In the genomic region with DNA sequence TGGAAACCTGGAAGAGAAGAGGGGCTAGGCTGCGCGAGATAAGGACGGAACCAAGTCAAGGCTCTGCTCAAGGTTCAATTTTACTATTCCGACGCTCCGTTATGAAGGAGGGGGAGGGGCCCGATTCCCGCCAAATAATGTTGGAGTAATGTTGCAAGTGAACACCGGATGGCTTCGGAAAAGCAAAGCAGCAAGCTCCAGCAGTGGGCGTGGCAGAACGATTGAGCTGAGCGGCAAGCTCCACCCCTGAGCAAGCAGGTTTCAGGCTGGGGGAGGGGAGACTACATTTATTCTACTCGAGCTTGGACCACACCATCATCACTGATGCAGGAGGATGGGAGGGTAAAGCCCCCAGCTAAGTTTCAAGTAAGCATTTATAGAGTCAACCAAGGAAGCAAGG, we compare ENCODE assay signal across 15 mouse cellular contexts.
DNase-seq lines count a peak whose midpoint lies in the region; ATAC-seq and TF ChIP-seq lines count a peak whose summit lies in the region.
"Had no signal": no experiment of that assay in that cellular context is flagged by ENCODE, and none has a peak within 500 bp of the region (broad histone marks: within the 10 kb centered on the region; RNA-seq: fewer than 3 reads in every experiment).

No protein-coding gene starts in this region.

- no peak for TF ChIP-seq CTCF in lung, embryonic 14.5 days (IDR thresholded peaks at IDR 0.05; ENCODE audit: low read depth)

- WGBS in lung, embryonic 14.5 days = 22% methylated on average over 14 of the region's 14 CpGs
- WGBS in embryonic facial prominence, embryonic 10.5 days = 23% methylated on average over 14 of the region's 14 CpGs
- WGBS in limb, embryonic 11.5 days = 30% methylated on average over 14 of the region's 14 CpGs

- H3K27ac ChIP-seq in lung, embryonic 14.5 days (ENCODE audit: low read depth) = no peak overlapping the region
- no peak overlapping the region for H3K27ac ChIP-seq in embryonic facial prominence, embryonic 10.5 days (replicated peaks)
- H3K27ac ChIP-seq in limb, embryonic 11.5 days (replicated peaks; ENCODE audit: low read depth, low read length) = no peak overlapping the region
- H3K27ac ChIP-seq: embryonic facial prominence, embryonic 15.5 days; heart, adult 2 months; kidney, postnatal 0 days had no signal

- H3K4me2 ChIP-seq in lung, embryonic 14.5 days = no peak overlapping the region; the same call in 1 of the 2 replicates
- H3K4me2 ChIP-seq in limb, embryonic 11.5 days (ENCODE audit: low read depth, severe bottlenecking) = no peak overlapping the region
- H3K4me2 ChIP-seq: embryonic facial prominence, embryonic 15.5 days had no signal

- H3K4me1 ChIP-seq in lung, embryonic 14.5 days (ENCODE audit: insufficient read depth) = no peaks in the 10 kb centered on the region
- H3K4me1 ChIP-seq in embryonic facial prominence, embryonic 10.5 days = 0 out of 2 replicates have a peak, but pooled peaks cover 4% of the 10 kb centered on the region
- no peaks in the 10 kb centered on the region for H3K4me1 ChIP-seq in limb, embryonic 11.5 days (ENCODE audit: control insufficient read depth, insufficient read depth, low read length)
- H3K4me1 ChIP-seq: embryonic facial prominence, embryonic 15.5 days had no signal

- no peaks in the 10 kb centered on the region for H3K9me3 ChIP-seq in lung, embryonic 14.5 days (ENCODE audit: low read depth, low read length)
- no peaks in the 10 kb centered on the region for H3K9me3 ChIP-seq in embryonic facial prominence, embryonic 10.5 days
- H3K9me3 ChIP-seq in limb, embryonic 11.5 days (ENCODE audit: control insufficient read depth, low read length) = no peaks in the 10 kb centered on the region
- H3K9me3 ChIP-seq: embryonic facial prominence, embryonic 15.5 days had no signal

- no peaks in the 10 kb centered on the region for H3K27me3 ChIP-seq in lung, embryonic 14.5 days (ENCODE audit: insufficient read depth, low read length)
- H3K27me3 ChIP-seq in embryonic facial prominence, embryonic 10.5 days (replicated peaks; ENCODE audit: low read depth, poor library complexity, severe bottlenecking) = peaks cover 9% of the 10 kb centered on the region; the same call in 1 of the 2 replicates
- H3K27me3 ChIP-seq in limb, embryonic 11.5 days (ENCODE audit: control insufficient read depth, insufficient read depth, low read length) = no peaks in the 10 kb centered on the region
- H3K27me3 ChIP-seq: embryonic facial prominence, embryonic 15.5 days had no signal

- H3K4me3 ChIP-seq in lung, embryonic 14.5 days (ENCODE audit: low read depth, low read length) = no peak overlapping the region
- no peak overlapping the region for H3K4me3 ChIP-seq in embryonic facial prominence, embryonic 10.5 days
- H3K4me3 ChIP-seq in limb, embryonic 11.5 days (ENCODE audit: low read depth, low read length) = no peak overlapping the region
- H3K4me3 ChIP-seq: embryonic facial prominence, embryonic 15.5 days; heart, adult 2 months had no signal

- DNase-seq in embryo, embryonic 10 days (ENCODE audit: low spot score) = peak; percentile 50
- DNase-seq in embryo, embryonic 9.5 days (ENCODE audit: extremely low spot score) = no peak
- peak; percentile 29 for DNase-seq in lung, embryonic 14.5 days
- DNase-seq in lung, postnatal 10 days = no peak
- peak; percentile 38 for DNase-seq in embryonic facial prominence, embryonic 10.5 days (ENCODE audit: low spot score)
- DNase-seq in limb, embryonic 11.5 days (ENCODE audit: low spot score) = peak; percentile 37
- no peak for DNase-seq in left cerebral cortex, adult 18-20 months (ENCODE audit: low spot score in 2 of 2)
- DNase-seq in thymus, postnatal 14 days = no peak
- DNase-seq: cerebellum, adult 8-10 months; heart, adult 2 months; heart, postnatal 36 days; right cerebral cortex, adult 18-20 months; thymus, adult 18-20 months had no signal

- H3K9ac ChIP-seq in lung, embryonic 14.5 days = no peak overlapping the region
- H3K9ac ChIP-seq in limb, embryonic 11.5 days (ENCODE audit: low read length) = no peak overlapping the region
- H3K9ac ChIP-seq: embryonic facial prominence, embryonic 15.5 days had no signal

- no peak for ATAC-seq in lung, embryonic 14.5 days (ENCODE audit: insufficient read depth)
- ATAC-seq in limb, embryonic 11.5 days (ENCODE audit: insufficient number of reproducible peaks, low FRiP score, low TSS enrichment, low read depth) = no peak

- H3K36me3 ChIP-seq in lung, embryonic 14.5 days (ENCODE audit: insufficient read depth) = no peaks in the 10 kb centered on the region
- no peaks in the 10 kb centered on the region for H3K36me3 ChIP-seq in embryonic facial prominence, embryonic 10.5 days (replicated peaks)
- no peaks in the 10 kb centered on the region for H3K36me3 ChIP-seq in limb, embryonic 11.5 days (ENCODE audit: control insufficient read depth, insufficient read depth, low read length)
- H3K36me3 ChIP-seq: embryonic facial prominence, embryonic 15.5 days had no signal

Comparison
In these comparisons a context has a peak if more than half of its experiments do, and no peak if none do; other contexts are left out.
1. DNase-seq: peak in embryo, embryonic 10 days (single experiment), lung, embryonic 14.5 days (single experiment), embryonic facial prominence, embryonic 10.5 days (single experiment) and limb, embryonic 11.5 days (single experiment); none in embryo, embryonic 9.5 days (single experiment), lung, postnatal 10 days (single experiment), left cerebral cortex, adult 18-20 months (0 of 2) and thymus, postnatal 14 days (single experiment).